Mouse (Mus musculus) MEL (cell line): Measurements from ENCODE around the gene Prl7c1. TPM values are rescaled to one million over a fixed set of nuclear protein-coding genes. Genes with fewer than 3 reads are reported as not detected.

Experiments used
- DNase-seq: peaks from one replicate; pipeline ENCODE4 v3.0.0; 2011; ENCODE audit warnings: low read depth, low spot score
- H3K27ac ChIP-seq: 2 replicates; pipeline ENCODE4 v1.5.1; 2012; ENCODE audit warnings: low read depth, mild to moderate bottlenecking, control low read depth, low read length, moderate library complexity; ENCODE audit not compliant: control insufficient read depth
- H3K27me3 ChIP-seq, 2 experiments: fragments of 150-350 bp in 1 of 2; sonication (generic) in 1 of 2; 2 replicates each; pipeline ENCODE4 v1.6.1; 2012; ENCODE audit warnings: low read length in 2 of 2, mild to moderate bottlenecking in 2 of 2, improper control_type of control experiment in 1 of 2, moderate library complexity in 1 of 2; ENCODE audit not compliant: insufficient read depth in 2 of 2, control insufficient read depth in 1 of 2
- H3K36me3 ChIP-seq, 2 experiments: 2 replicates each; pipeline ENCODE4 v1.6.1; 2012 to 2014; ENCODE audit warnings: low read length in 2 of 2, improper control_type of control experiment in 1 of 2, inconsistent platforms in 1 of 2, mild to moderate bottlenecking in 1 of 2; ENCODE audit not compliant: insufficient read depth in 2 of 2, control insufficient read depth in 1 of 2
- H3K4me1 ChIP-seq, 2 experiments: fragments of 150-350 bp in 1 of 2; sonication (generic) in 1 of 2; 2 replicates each; pipeline ENCODE4 v1.6.1; 2012; ENCODE audit warnings: low read length in 2 of 2, improper control_type of control experiment in 1 of 2, mild to moderate bottlenecking in 1 of 2; ENCODE audit not compliant: insufficient read depth in 2 of 2, control insufficient read depth in 1 of 2
- H3K4me3 ChIP-seq, 2 experiments: fragments of 150-350 bp in 1 of 2; sonication (generic) in 1 of 2; 2 replicates each; pipeline ENCODE4 v1.5.1; 2012; ENCODE audit warnings: low read depth in 2 of 2, low read length in 2 of 2, mild to moderate bottlenecking in 2 of 2, moderate library complexity in 2 of 2, control low read depth in 1 of 2, improper control_type of control experiment in 1 of 2; ENCODE audit not compliant: control insufficient read depth in 1 of 2, insufficient read depth in 1 of 2
- H3K79me2 ChIP-seq: 2 replicates; pipeline ENCODE4 v1.6.1; 2012; ENCODE audit warnings: mild to moderate bottlenecking, low read length, moderate library complexity; ENCODE audit not compliant: control insufficient read depth, poor library complexity, insufficient read depth
- H3K9ac ChIP-seq: 2 replicates; pipeline ENCODE4 v1.6.1; 2012; ENCODE audit warnings: low read depth, mild to moderate bottlenecking, control low read depth, low read length, moderate library complexity; ENCODE audit not compliant: control insufficient read depth, poor library complexity, severe bottlenecking
- H3K9me3 ChIP-seq: fragments of 150-350 bp; sonication (generic); replicated peaks from 2 replicates; pipeline ENCODE4 v1.6.1; 2012; ENCODE audit warnings: mild to moderate bottlenecking, low read length, improper control_type of control experiment, moderate library complexity; ENCODE audit not compliant: insufficient read depth
- BHLHE40 ChIP-seq: IDR thresholded peaks from 2 replicates; pipeline ENCODE4 v1.6.1; 2012; ENCODE audit warnings: low read depth, mild to moderate bottlenecking, inconsistent platforms, low read length, improper control_type of control experiment, borderline replicate concordance
- CHD1 ChIP-seq: IDR thresholded peaks from 2 replicates; pipeline ENCODE4 v1.6.1; 2012; ENCODE audit warnings: low read depth, mild to moderate bottlenecking, inconsistent platforms, low read length, improper control_type of control experiment
- CHD2 ChIP-seq: IDR thresholded peaks from 2 replicates; pipeline ENCODE4 v1.6.1; 2011; ENCODE audit warnings: low read length, improper control_type of control experiment
- E2F4 ChIP-seq: IDR thresholded peaks from 2 replicates; pipeline ENCODE4 v1.6.1; 2011; ENCODE audit warnings: low read depth, low read length, improper control_type of control experiment, borderline replicate concordance
- EP300 ChIP-seq, 2 experiments: IDR thresholded peaks; 2 replicates each; pipeline ENCODE4 v1.6.1; 2011; ENCODE audit warnings: improper control_type of control experiment in 2 of 2, low read length in 2 of 2, low read depth in 1 of 2, mild to moderate bottlenecking in 1 of 2
- GABPA ChIP-seq: IDR thresholded peaks from 2 replicates; pipeline ENCODE4 v1.6.1; 2012; ENCODE audit warnings: low read depth, mild to moderate bottlenecking, inconsistent platforms, low read length, improper control_type of control experiment, moderate library complexity
- GATA1 ChIP-seq: IDR thresholded peaks from 2 replicates; pipeline ENCODE4 v1.6.1; 2011; ENCODE audit warnings: low read depth, low read length, improper control_type of control experiment
- MAFK ChIP-seq: IDR thresholded peaks from 2 replicates; pipeline ENCODE4 v1.6.1; 2011; ENCODE audit warnings: low read depth, mild to moderate bottlenecking, low read length, improper control_type of control experiment, borderline replicate concordance
- MAX ChIP-seq: IDR thresholded peaks from 2 replicates; pipeline ENCODE4 v1.6.1; 2011; ENCODE audit warnings: low read length, improper control_type of control experiment
- MAZ ChIP-seq: IDR thresholded peaks from 2 replicates; pipeline ENCODE4 v1.6.1; 2012; ENCODE audit warnings: low read depth, mild to moderate bottlenecking, inconsistent platforms, low read length, improper control_type of control experiment
- MEF2A ChIP-seq: IDR thresholded peaks from 2 replicates; pipeline ENCODE4 v1.6.1; 2014; ENCODE audit warnings: low read depth, mild to moderate bottlenecking, inconsistent platforms, low read length, improper control_type of control experiment; ENCODE audit not compliant: poor library complexity, insufficient replicate concordance, severe bottlenecking; ENCODE audit errors: extremely low read depth
- MYB ChIP-seq: IDR thresholded peaks from 2 replicates; pipeline ENCODE4 v1.6.1; 2011; ENCODE audit warnings: mild to moderate bottlenecking, low read depth, low read length, improper control_type of control experiment
- POLR2A ChIP-seq, 2 experiments: IDR thresholded peaks; 2 replicates each; pipeline ENCODE4 v1.6.1; 2011 to 2012; ENCODE audit warnings: low read length in 2 of 2, mild to moderate bottlenecking in 2 of 2, control low read depth in 1 of 2, improper control_type of control experiment in 1 of 2, low read depth in 1 of 2, moderate library complexity in 1 of 2; ENCODE audit not compliant: control insufficient read depth in 1 of 2, insufficient read depth in 1 of 2, poor library complexity in 1 of 2
- POLR2AphosphoS2 ChIP-seq: IDR thresholded peaks from 2 replicates; pipeline ENCODE4 v1.6.1; 2011; ENCODE audit warnings: low read length, improper control_type of control experiment
- RAD21 ChIP-seq: IDR thresholded peaks from 2 replicates; pipeline ENCODE4 v1.6.1; 2011; ENCODE audit warnings: mild to moderate bottlenecking, low read depth, low read length, improper control_type of control experiment
- RCOR1 ChIP-seq: IDR thresholded peaks from 2 replicates; pipeline ENCODE4 v1.6.1; 2012; ENCODE audit warnings: low read depth, mild to moderate bottlenecking, inconsistent platforms, low read length, improper control_type of control experiment
- SMC3 ChIP-seq: IDR thresholded peaks from 2 replicates; pipeline ENCODE4 v1.6.1; 2011; ENCODE audit warnings: low read depth, low read length, improper control_type of control experiment
- TBP ChIP-seq: IDR thresholded peaks from 2 replicates; pipeline ENCODE4 v1.8.0; 2011; ENCODE audit warnings: low read depth, low read length, improper control_type of control experiment
- UBTF ChIP-seq: IDR thresholded peaks from 2 replicates; pipeline ENCODE4 v1.6.1; 2012; ENCODE audit warnings: low read depth, mild to moderate bottlenecking, inconsistent platforms, low read length, improper control_type of control experiment, moderate library complexity, borderline replicate concordance; ENCODE audit not compliant: insufficient read depth
- USF2 ChIP-seq, 2 experiments: IDR thresholded peaks; 2 replicates each; pipeline ENCODE4 v1.6.1; 2011 to 2012; ENCODE audit warnings: improper control_type of control experiment in 2 of 2, low read length in 2 of 2, borderline replicate concordance in 1 of 2, inconsistent platforms in 1 of 2, low read depth in 1 of 2, mild to moderate bottlenecking in 1 of 2; ENCODE audit not compliant: insufficient read depth in 1 of 2
- ZC3H11A ChIP-seq: IDR thresholded peaks from 2 replicates; pipeline ENCODE4 v1.6.1; 2012; ENCODE audit warnings: low read depth, mild to moderate bottlenecking, inconsistent platforms, low read length, improper control_type of control experiment
- polyA plus RNA-seq, 2 experiments: library from polyadenylated mRNA; stranded (reverse) in 1 of 2; unstranded in 1 of 2; fragments of >175 nt in 1 of 2; fragments of >200 nt in 1 of 2; gene quantifications; 2 replicates each; pipeline versions ENCODE4 v1.2.1 to v1.2.4; 2012; ENCODE audit warnings: low replicate concordance in 2 of 2, low read depth in 1 of 2; ENCODE audit not compliant: insufficient read length in 2 of 2, insufficient read depth in 1 of 2, missing spikeins in 1 of 2
- total RNA-seq: library from RNA; depleted of rRNA; stranded (reverse); fragments of 300-350 nt; gene quantifications from 2 replicates; pipeline ENCODE4 v1.2.3, GENCODE M21; 2012

Gene Prl7c1
- total and polyA plus RNA-seq, 3 experiments: not detected

DNA sequence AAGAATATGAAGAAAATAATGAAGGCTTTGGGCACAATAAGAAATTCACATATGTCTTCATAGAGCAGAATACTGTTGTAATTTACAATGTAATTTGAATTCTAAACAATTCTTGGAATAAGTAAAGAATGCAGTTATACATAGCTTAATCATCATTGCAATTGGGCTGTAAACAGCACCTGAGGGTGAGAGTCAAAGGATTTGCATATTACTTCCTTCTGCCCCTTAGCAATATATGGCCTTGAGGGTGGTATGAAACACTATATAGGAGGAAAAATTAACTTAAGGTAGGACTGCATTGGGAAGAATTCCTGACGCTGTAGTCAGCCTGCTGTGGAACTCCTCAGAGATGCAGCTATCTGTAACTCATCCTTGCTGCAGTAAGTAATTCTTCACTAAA lies 20.8 kb upstream of the Prl7c1 start, which contains the start of gene Prl2a1:
Prl2a1 (plus strand) TSS at position 301 of the 400 bp plus-strand sequence.
- TF ChIP-seq MYB (no peak), ZC3H11A (no peak), MAFK (no peak), MEF2A (no peak), GABPA (no peak), BHLHE40 (no peak), CHD1 (no peak), MAZ (no peak), POLR2AphosphoS2 (no peak), E2F4 (no peak), USF2 (IDR thresholded peaks at IDR 0.05; ENCODE audit: borderline replicate concordance in 1 of 2, insufficient read depth in 1 of 2, low read depth in 1 of 2, low read length in 2 of 2) (no peak), CHD2 (no peak), UBTF (no peak)
- H3K9me3 ChIP-seq: no peaks in the 10 kb centered on the region
- no peak within 1 kb of the TSS for H3K27ac ChIP-seq
- no peaks in the 10 kb centered on the region for H3K79me2 ChIP-seq
- no peaks in the 10 kb centered on the region for H3K36me3 ChIP-seq
- no peak within 1 kb of the TSS for H3K9ac ChIP-seq
- no peak for DNase-seq
- no peak within 1 kb of the TSS for H3K4me3 ChIP-seq
- no peaks in the 10 kb centered on the region for H3K27me3 ChIP-seq
- H3K4me1 ChIP-seq: no peaks in the 10 kb centered on the region

DNA sequence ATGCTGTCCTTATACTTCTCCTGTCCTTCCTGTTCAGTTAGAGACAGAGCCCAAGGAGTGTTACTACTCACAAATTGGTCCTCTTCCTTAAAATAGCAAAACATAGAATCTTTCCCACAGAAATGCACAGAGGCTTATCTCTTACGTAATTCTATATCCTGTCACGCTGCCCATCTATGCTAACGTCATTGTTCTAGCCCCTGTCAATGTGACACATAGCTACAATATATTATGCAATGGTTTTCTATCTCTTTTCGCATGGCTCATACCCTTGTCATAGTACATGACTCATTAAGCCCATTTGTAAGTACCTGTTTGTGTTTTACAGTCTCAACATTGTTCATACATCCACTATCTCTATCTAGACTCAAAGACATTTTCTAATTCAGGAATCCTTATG lies 18.7 kb upstream of the Prl7c1 start:
- no peaks in the 10 kb centered on the region for H3K27me3 ChIP-seq
- H3K79me2 ChIP-seq: no peaks in the 10 kb centered on the region
- no peak for DNase-seq
- H3K4me3 ChIP-seq: no peak overlapping the region
- H3K27ac ChIP-seq: no peak overlapping the region
- no peak for TF ChIP-seq POLR2A (IDR thresholded peaks at IDR 0.05; ENCODE audit: control insufficient read depth in 1 of 2, insufficient read depth in 1 of 2, low read depth in 1 of 2, low read length in 2 of 2, poor library complexity in 1 of 2)
- TF ChIP-seq TBP: no peak
- no peak for TF ChIP-seq RAD21
- no peak for TF ChIP-seq GATA1
- TF ChIP-seq SMC3: no peak
- TF ChIP-seq MEF2A: no peak
- no peak for TF ChIP-seq MAX
- no peak for TF ChIP-seq RCOR1
- no peak for TF ChIP-seq EP300 (IDR thresholded peaks at IDR 0.05; ENCODE audit: low read depth in 1 of 2, low read length in 2 of 2)
- no peak for TF ChIP-seq E2F4
- no peaks in the 10 kb centered on the region for H3K4me1 ChIP-seq
- H3K36me3 ChIP-seq: no peaks in the 10 kb centered on the region
- no peak overlapping the region for H3K9ac ChIP-seq
- no peaks in the 10 kb centered on the region for H3K9me3 ChIP-seq
